ENCODE assay signal across 10 mouse cellular contexts in genomic region chr5:130859736-130860135, GRCm38 (mm10).
A peak's percentile ranks its signal among the peaks of the same experiment; 100 is the strongest.
DNase-seq lines count a peak whose midpoint lies in the region; ATAC-seq and TF ChIP-seq lines count a peak whose summit lies in the region.
"Had no signal": no experiment of that assay in that cellular context is flagged by ENCODE, and none has a peak within 500 bp of the region (broad histone marks: within the 10 kb centered on the region; RNA-seq: fewer than 3 reads in every experiment).

No protein-coding gene starts in this region.

- no peaks in the 10 kb centered on the region for H3K36me3 ChIP-seq in hindbrain, embryonic 10.5 days
- H3K36me3 ChIP-seq in hindbrain, embryonic 14.5 days (replicated peaks; ENCODE audit: control insufficient read depth, insufficient read depth) = no peaks in the 10 kb centered on the region
- no peaks in the 10 kb centered on the region for H3K36me3 ChIP-seq in lung, embryonic 14.5 days (ENCODE audit: insufficient read depth)
- no peaks in the 10 kb centered on the region for H3K36me3 ChIP-seq in limb, embryonic 11.5 days (ENCODE audit: control insufficient read depth, insufficient read depth, low read length)
- H3K36me3 ChIP-seq: embryonic facial prominence, embryonic 15.5 days; limb, embryonic 13.5 days had no signal

- TF ChIP-seq POLR2A in bone marrow, adult 2 months (IDR thresholded peaks at IDR 0.05; ENCODE audit: borderline replicate concordance, control insufficient read depth, low read depth, low read length) = no peak

- no peak for ATAC-seq in hindbrain, embryonic 14.5 days (ENCODE audit: low FRiP score)
- ATAC-seq in lung, embryonic 14.5 days (ENCODE audit: insufficient read depth) = no peak
- ATAC-seq in limb, embryonic 11.5 days (ENCODE audit: insufficient number of reproducible peaks, low FRiP score, low TSS enrichment, low read depth) = no peak

- no peak overlapping the region for H3K4me2 ChIP-seq in hindbrain, embryonic 14.5 days (replicated peaks)
- no peak overlapping the region for H3K4me2 ChIP-seq in lung, embryonic 14.5 days
- H3K4me2 ChIP-seq in limb, embryonic 11.5 days (ENCODE audit: low read depth, severe bottlenecking) = no peak overlapping the region
- H3K4me2 ChIP-seq: embryonic facial prominence, embryonic 15.5 days; limb, embryonic 13.5 days had no signal

- no peak overlapping the region for H3K27ac ChIP-seq in hindbrain, embryonic 10.5 days
- H3K27ac ChIP-seq in hindbrain, embryonic 14.5 days = no peak overlapping the region
- H3K27ac ChIP-seq in lung, embryonic 14.5 days (ENCODE audit: low read depth) = no peak overlapping the region
- H3K27ac ChIP-seq in bone marrow, adult 2 months (ENCODE audit: control insufficient read depth, insufficient read depth, low read depth, low read length, poor library complexity) = no peak overlapping the region
- no peak overlapping the region for H3K27ac ChIP-seq in limb, embryonic 11.5 days (replicated peaks; ENCODE audit: low read depth, low read length)
- H3K27ac ChIP-seq: embryonic facial prominence, embryonic 15.5 days; limb, embryonic 13.5 days had no signal

- 48% methylated on average over 6 of the region's 6 CpGs for WGBS in hindbrain, embryonic 10.5 days
- WGBS in hindbrain, embryonic 14.5 days = 42% methylated on average over 6 of the region's 6 CpGs
- 29% methylated on average over 6 of the region's 6 CpGs for WGBS in lung, embryonic 14.5 days
- WGBS in bone marrow, adult 2 months = 33% methylated on average over 6 of the region's 6 CpGs
- WGBS in limb, embryonic 11.5 days = 37% methylated on average over 6 of the region's 6 CpGs

- H3K4me3 ChIP-seq in hindbrain, embryonic 10.5 days = no peak overlapping the region
- H3K4me3 ChIP-seq in hindbrain, embryonic 14.5 days (replicated peaks; ENCODE audit: low read length) = no peak overlapping the region
- no peak overlapping the region for H3K4me3 ChIP-seq in lung, embryonic 14.5 days (ENCODE audit: low read depth, low read length)
- no peak overlapping the region for H3K4me3 ChIP-seq in bone marrow, adult 2 months (replicated peaks; ENCODE audit: control insufficient read depth, low read depth, low read length)
- no peak overlapping the region for H3K4me3 ChIP-seq in limb, embryonic 11.5 days (ENCODE audit: low read depth, low read length)
- H3K4me3 ChIP-seq: embryonic facial prominence, embryonic 15.5 days; limb, embryonic 13.5 days; myocyte had no signal

- H3K9me3 ChIP-seq in hindbrain, embryonic 10.5 days = no peaks in the 10 kb centered on the region
- H3K9me3 ChIP-seq in hindbrain, embryonic 14.5 days (ENCODE audit: control insufficient read depth, low read length) = no peaks in the 10 kb centered on the region
- no peaks in the 10 kb centered on the region for H3K9me3 ChIP-seq in lung, embryonic 14.5 days (ENCODE audit: low read depth, low read length)
- no peaks in the 10 kb centered on the region for H3K9me3 ChIP-seq in limb, embryonic 11.5 days (ENCODE audit: control insufficient read depth, low read length)
- H3K9me3 ChIP-seq: embryonic facial prominence, embryonic 15.5 days; limb, embryonic 13.5 days had no signal

- no peaks in the 10 kb centered on the region for H3K4me1 ChIP-seq in hindbrain, embryonic 10.5 days (replicated peaks)
- H3K4me1 ChIP-seq in hindbrain, embryonic 14.5 days (replicated peaks; ENCODE audit: control insufficient read depth, insufficient read depth, low read length) = no peaks in the 10 kb centered on the region
- H3K4me1 ChIP-seq in lung, embryonic 14.5 days (ENCODE audit: insufficient read depth) = no peaks in the 10 kb centered on the region
- no peaks in the 10 kb centered on the region for H3K4me1 ChIP-seq in bone marrow, adult 2 months (ENCODE audit: control insufficient read depth, insufficient read depth, low read length)
- H3K4me1 ChIP-seq in limb, embryonic 11.5 days (ENCODE audit: control insufficient read depth, insufficient read depth, low read length) = no peaks in the 10 kb centered on the region
- H3K4me1 ChIP-seq: embryonic facial prominence, embryonic 15.5 days; limb, embryonic 13.5 days had no signal

- TF ChIP-seq CTCF in lung, embryonic 14.5 days (IDR thresholded peaks at IDR 0.05; ENCODE audit: low read depth) = peak; percentile 49
- 0 out of 2 replicates have a peak, but pooled peaks have one; percentile 24 for TF ChIP-seq CTCF in bone marrow, adult 2 months (IDR thresholded peaks at IDR 0.05; ENCODE audit: control insufficient read depth, insufficient read depth, low read length)

- no peak overlapping the region for H3K9ac ChIP-seq in hindbrain, embryonic 14.5 days
- no peak overlapping the region for H3K9ac ChIP-seq in lung, embryonic 14.5 days
- H3K9ac ChIP-seq in limb, embryonic 11.5 days (ENCODE audit: low read length) = no peak overlapping the region
- H3K9ac ChIP-seq: embryonic facial prominence, embryonic 15.5 days; limb, embryonic 13.5 days had no signal

- no peaks in the 10 kb centered on the region for H3K27me3 ChIP-seq in hindbrain, embryonic 10.5 days (ENCODE audit: insufficient read depth, poor library complexity, severe bottlenecking)
- H3K27me3 ChIP-seq in hindbrain, embryonic 14.5 days (ENCODE audit: control insufficient read depth, insufficient read depth, low read length) = no peaks in the 10 kb centered on the region
- no peaks in the 10 kb centered on the region for H3K27me3 ChIP-seq in lung, embryonic 14.5 days (ENCODE audit: insufficient read depth, low read length)
- H3K27me3 ChIP-seq in limb, embryonic 11.5 days (ENCODE audit: control insufficient read depth, insufficient read depth, low read length) = no peaks in the 10 kb centered on the region
- H3K27me3 ChIP-seq: embryonic facial prominence, embryonic 15.5 days; limb, embryonic 13.5 days had no signal

- DNase-seq in hindbrain, embryonic 10.5 days (ENCODE audit: low spot score) = peak; percentile 17
- DNase-seq in hindbrain, embryonic 14.5 days (ENCODE audit: low spot score) = no peak
- DNase-seq in lung, embryonic 14.5 days = peak; percentile 16
- no peak for DNase-seq in lung, postnatal 10 days
- DNase-seq in limb, embryonic 11.5 days (ENCODE audit: low spot score) = peak; percentile 39
- no peak for DNase-seq in urinary bladder, postnatal 14 days (ENCODE audit: low spot score)

Comparison
In these comparisons a context has a peak if more than half of its experiments do, and no peak if none do; other contexts are left out.
1. DNase-seq: peak in hindbrain, embryonic 10.5 days (single experiment), lung, embryonic 14.5 days (single experiment) and limb, embryonic 11.5 days (single experiment); none in hindbrain, embryonic 14.5 days (single experiment), lung, postnatal 10 days (single experiment) and urinary bladder, postnatal 14 days (single experiment).